Mouse (Mus musculus) fibroblast of lung, adult 2 months (primary cell): ENCODE data around the gene Habp2.

Experiments used
- DNase-seq: peaks from one replicate; pipeline ENCODE4 v3.0.0-alpha.2; 2011; ENCODE audit warnings: low read depth

Habp2 gene

GRCm38 (mm10) chr19:56286866-56287265 is at the start of gene Habp2:
Gene Habp2, plus strand, starts transcription at chr19:56287137.
- no peak for DNase-seq

GRCm38 (mm10) chr19:56238501-56238900 is 48.4 kb upstream of the Habp2 start:
- no peak for DNase-seq

- DNase-seq = no peak
Measured at GRCm38 (mm10) chr19:56245201-56245600, 41.7 kb upstream of the Habp2 start.

- no peak for DNase-seq
Measured at GRCm38 (mm10) chr19:56252815-56253214, 34.1 kb upstream of the Habp2 start.

GRCm38 (mm10) chr19:56253271-56253670 is 33.7 kb upstream of the Habp2 start:
- peak; percentile 14 for DNase-seq

GRCm38 (mm10) chr19:56254751-56255150 is 32.2 kb upstream of the Habp2 start:
- no peak for DNase-seq

GRCm38 (mm10) chr19:56255506-56255905 is 31.4 kb upstream of the Habp2 start:
- peak; percentile 24 for DNase-seq

GRCm38 (mm10) chr19:56256235-56256634 is 30.7 kb upstream of the Habp2 start:
- DNase-seq = no peak

GRCm38 (mm10) chr19:56256741-56257140 is 30.2 kb upstream of the Habp2 start:
- DNase-seq = no peak

GRCm38 (mm10) chr19:56263696-56264095 is 23.2 kb upstream of the Habp2 start:
- no peak for DNase-seq

- no peak for DNase-seq
Measured at GRCm38 (mm10) chr19:56264175-56264574, 22.8 kb upstream of the Habp2 start.

GRCm38 (mm10) chr19:56265149-56265548 is 21.8 kb upstream of the Habp2 start:
- no peak for DNase-seq

GRCm38 (mm10) chr19:56272081-56272480 is 14.9 kb upstream of the Habp2 start:
- DNase-seq = no peak

GRCm38 (mm10) chr19:56277140-56277804 is 9.7 kb upstream of the Habp2 start:
- DNase-seq = no peak

- DNase-seq = no peak
Measured at GRCm38 (mm10) chr19:56277951-56278350, 9.0 kb upstream of the Habp2 start.

- DNase-seq = no peak
Measured at GRCm38 (mm10) chr19:56278366-56278765, 8.6 kb upstream of the Habp2 start.

GRCm38 (mm10) chr19:56285222-56285621 is 1.7 kb upstream of the Habp2 start:
- DNase-seq = no peak

- DNase-seq = peak; percentile 34
Measured at GRCm38 (mm10) chr19:56287580-56288367, 837 bp downstream of the Habp2 start.

GRCm38 (mm10) chr19:56288436-56288835 is 1.5 kb downstream of the Habp2 start:
- no peak for DNase-seq

- DNase-seq = no peak
Measured at GRCm38 (mm10) chr19:56289642-56290041, 2.7 kb downstream of the Habp2 start.

GRCm38 (mm10) chr19:56291898-56292297 is 5.0 kb downstream of the Habp2 start:
- no peak for DNase-seq

- no peak for DNase-seq
Measured at GRCm38 (mm10) chr19:56292335-56292734, 5.4 kb downstream of the Habp2 start.

- peak; percentile 31 for DNase-seq
Measured at GRCm38 (mm10) chr19:56294654-56295399, 7.9 kb downstream of the Habp2 start.
